Mouse (Mus musculus) thymus, postnatal 36 days (tissue): ENCODE measurements at regions not wholly inside any gene's neighbourhood (a gene's known extent, or its start where the extent isn't known, plus 50 kb on each side); places are given as distances from the start of the nearest gene placed in this dataset.

ENCODE experiments used
- DNase-seq, 2 experiments: peaks; one replicate each; pipeline ENCODE4 v3.0.0; 2022; ENCODE audit warnings: mixed read lengths in 2 of 2

GRCm38 (mm10) chr10:126628057-126628456, 273.1 kb downstream of the Atp23 start:
- no peak for DNase-seq

- DNase-seq, result no peak
Measured at GRCm38 (mm10) chr10:126625466-126625865, 275.7 kb downstream of the Atp23 start.

- DNase-seq, result no peak
Measured at GRCm38 (mm10) chr10:126620802-126621201, 280.4 kb downstream of the Atp23 start.

GRCm38 (mm10) chr10:126619970-126620369, 281.2 kb downstream of the Atp23 start:
- no peak for DNase-seq

- DNase-seq, result no peak
Measured at GRCm38 (mm10) chr10:126612226-126612625, 288.9 kb downstream of the Atp23 start.

- no peak for DNase-seq
Measured at GRCm38 (mm10) chr10:126610506-126610905, 290.6 kb downstream of the Atp23 start.

GRCm38 (mm10) chr10:126599686-126600085, 301.5 kb downstream of the Atp23 start:
- DNase-seq, result no peak

GRCm38 (mm10) chr10:126568155-126568554, 333.0 kb downstream of the Atp23 start:
- DNase-seq, result no peak

GRCm38 (mm10) chr10:126565326-126565725, 335.8 kb downstream of the Atp23 start:
- no peak for DNase-seq

GRCm38 (mm10) chr10:126555080-126555479, 346.1 kb downstream of the Atp23 start:
- DNase-seq, result no peak

GRCm38 (mm10) chr10:126531950-126532349, 369.2 kb downstream of the Atp23 start:
- DNase-seq, result no peak

- DNase-seq, result no peak
Measured at GRCm38 (mm10) chr10:126531368-126531767, 369.8 kb downstream of the Atp23 start.

GRCm38 (mm10) chr10:126528801-126529200, 372.4 kb downstream of the Atp23 start:
- no peak for DNase-seq

GRCm38 (mm10) chr10:126526186-126526585, 375.0 kb downstream of the Atp23 start:
- no peak for DNase-seq

GRCm38 (mm10) chr10:126521836-126522815, 379.0 kb downstream of the Atp23 start:
- DNase-seq, result no peak

GRCm38 (mm10) chr10:126520973-126521372, 380.2 kb downstream of the Atp23 start:
- no peak for DNase-seq

GRCm38 (mm10) chr10:126513185-126513584, 388.0 kb downstream of the Atp23 start:
- no peak for DNase-seq

GRCm38 (mm10) chr10:126511511-126511910, 389.6 kb downstream of the Atp23 start:
- peak; percentile 86 to 87 for DNase-seq

- no peak for DNase-seq
Measured at GRCm38 (mm10) chr10:126505988-126506387, 395.2 kb downstream of the Atp23 start.

GRCm38 (mm10) chr10:126502013-126502688, 399.0 kb downstream of the Atp23 start:
- peak in 1 of 2 experiments; percentile 5 for DNase-seq

GRCm38 (mm10) chr10:126498726-126499125, 402.4 kb downstream of the Atp23 start:
- DNase-seq, result no peak

GRCm38 (mm10) chr10:126493734-126494133, 407.4 kb downstream of the Atp23 start:
- DNase-seq, result no peak

GRCm38 (mm10) chr10:126492211-126492610, 408.9 kb downstream of the Atp23 start:
- no peak for DNase-seq

GRCm38 (mm10) chr10:126485129-126485528, 416.0 kb downstream of the Atp23 start:
- DNase-seq, result no peak
